Mouse (Mus musculus) heart, embryonic 12.5 days (tissue): ENCODE measurements around the gene Agbl4. TPM values are rescaled to one million over a fixed set of nuclear protein-coding genes. Genes with fewer than 3 reads are reported as not detected.

Experiments
- ATAC-seq: fragments of 200-750 bp; cut with Nextera tagmentation; 2 replicates; pipeline ENCODE4 v1.8.0; 2017; ENCODE audit warnings: moderate TSS enrichment, moderate library complexity; ENCODE audit not compliant: insufficient number of reproducible peaks, low FRiP score
- H3K27ac ChIP-seq: fragments of 300-500 bp; sonication (generic); 2 replicates; pipeline ENCODE4 v1.5.1; 2016; ENCODE audit warnings: mild to moderate bottlenecking, moderate library complexity; ENCODE audit not compliant: poor library complexity, severe bottlenecking
- H3K27me3 ChIP-seq: fragments of 300-500 bp; sonication (generic); replicated peaks from 2 replicates; pipeline ENCODE4 v1.6.1; 2016; ENCODE audit warnings: mild to moderate bottlenecking, moderate library complexity
- H3K36me3 ChIP-seq: fragments of 300-500 bp; sonication (generic); 2 replicates; pipeline ENCODE4 v1.6.1; 2016; ENCODE audit warnings: mild to moderate bottlenecking, moderate library complexity
- H3K4me1 ChIP-seq: fragments of 300-500 bp; sonication (generic); replicated peaks from 2 replicates; pipeline ENCODE4 v1.6.1; 2016; ENCODE audit warnings: mild to moderate bottlenecking
- H3K4me2 ChIP-seq: fragments of 300-500 bp; sonication (generic); 2 replicates; pipeline ENCODE4 v1.6.1; 2016; ENCODE audit warnings: mild to moderate bottlenecking, moderate library complexity
- H3K4me3 ChIP-seq: fragments of 300-500 bp; sonication (generic); 2 replicates; pipeline ENCODE4 v1.5.1; 2016; ENCODE audit warnings: mild to moderate bottlenecking
- H3K9ac ChIP-seq: fragments of 300-500 bp; sonication (generic); 2 replicates; pipeline ENCODE4 v1.6.1; 2016; ENCODE audit warnings: mild to moderate bottlenecking, moderate library complexity
- H3K9me3 ChIP-seq: fragments of 300-500 bp; sonication (generic); replicated peaks from 2 replicates; pipeline ENCODE4 v1.6.1; 2016; ENCODE audit warnings: mild to moderate bottlenecking, moderate library complexity
- WGBS: fragments of 180-500 bp; shearing (Covaris S2); methylation state at CpG from one replicate; pipeline ENCODE4 v1.1.7; 2016; 5-methylcytosine and 5-hydroxymethylcytosine counted together
- polyA plus RNA-seq: library from polyadenylated mRNA; unstranded; fragments of >200 nt; fragmentation: Nextera tagmentation; extraction: Ambion mirVana; gene quantifications from 2 replicates; pipeline ENCODE4 v1.2.1, GENCODE M21; 2016

The Agbl4 gene
- polyA plus RNA-seq, 1 experiment from 2014 or later: 0.63 TPM

- H3K36me3 ChIP-seq: peaks cover 15% of the 10 kb centered on the region
- no peak overlapping the region for H3K27ac ChIP-seq
- H3K4me2 ChIP-seq: no peak overlapping the region
- H3K9ac ChIP-seq: no peak overlapping the region
- WGBS: 79% methylated on average over 4 of the region's 4 CpGs
- peaks cover 33% of the 10 kb centered on the region for H3K4me1 ChIP-seq
- no peaks in the 10 kb centered on the region for H3K27me3 ChIP-seq
- H3K9me3 ChIP-seq: no peaks in the 10 kb centered on the region
- H3K4me3 ChIP-seq: no peak overlapping the region
- ATAC-seq: no peak
Observed at GRCm38 (mm10) chr4:111420955-111421354, 1023.5 kb downstream of the Agbl4 start.

DNA sequence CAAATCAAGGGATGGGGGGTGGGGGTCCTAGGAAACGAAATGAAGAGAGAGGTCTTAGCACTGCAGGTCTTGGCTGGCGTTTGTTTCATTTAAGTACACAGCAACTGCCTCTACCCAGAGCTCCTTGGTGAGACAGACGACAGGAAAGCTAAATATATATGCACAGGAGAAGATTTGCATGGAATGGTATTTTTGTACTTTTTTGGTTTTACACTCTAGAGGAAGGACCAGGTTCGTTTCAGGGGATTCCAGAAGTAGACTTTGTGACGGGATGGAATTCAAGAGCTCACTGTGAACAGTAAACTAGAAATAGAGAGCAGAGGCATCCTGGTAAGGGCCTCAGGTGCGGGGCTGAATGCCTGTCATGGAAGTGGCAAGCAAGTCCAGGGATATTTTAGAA, 1024.3 kb downstream of the Agbl4 start:
- H3K9ac ChIP-seq: no peak overlapping the region
- no peak overlapping the region for H3K4me2 ChIP-seq
- H3K27ac ChIP-seq: no peak overlapping the region
- no peak for ATAC-seq
- WGBS: 69% methylated on average over 6 of the region's 6 CpGs
- H3K9me3 ChIP-seq: no peaks in the 10 kb centered on the region
- peaks cover 26% of the 10 kb centered on the region for H3K4me1 ChIP-seq
- no peak overlapping the region for H3K4me3 ChIP-seq
- H3K27me3 ChIP-seq: no peaks in the 10 kb centered on the region
- peaks cover 15% of the 10 kb centered on the region for H3K36me3 ChIP-seq

- H3K27me3 ChIP-seq: no peaks in the 10 kb centered on the region
- no peak for ATAC-seq
- 75% methylated on average over 1 of the region's 1 CpGs for WGBS
- no peak overlapping the region for H3K4me3 ChIP-seq
- H3K4me1 ChIP-seq: peaks cover 35% of the 10 kb centered on the region
- no peak overlapping the region for H3K27ac ChIP-seq
- peaks cover 3% of the 10 kb centered on the region; the same call in 1 of the 2 replicates for H3K36me3 ChIP-seq
- H3K9me3 ChIP-seq: no peaks in the 10 kb centered on the region
- H3K9ac ChIP-seq: no peak overlapping the region
- H3K4me2 ChIP-seq: no peak overlapping the region
Observed at GRCm38 (mm10) chr4:111424371-111424950, 1027.0 kb downstream of the Agbl4 start.

DNA sequence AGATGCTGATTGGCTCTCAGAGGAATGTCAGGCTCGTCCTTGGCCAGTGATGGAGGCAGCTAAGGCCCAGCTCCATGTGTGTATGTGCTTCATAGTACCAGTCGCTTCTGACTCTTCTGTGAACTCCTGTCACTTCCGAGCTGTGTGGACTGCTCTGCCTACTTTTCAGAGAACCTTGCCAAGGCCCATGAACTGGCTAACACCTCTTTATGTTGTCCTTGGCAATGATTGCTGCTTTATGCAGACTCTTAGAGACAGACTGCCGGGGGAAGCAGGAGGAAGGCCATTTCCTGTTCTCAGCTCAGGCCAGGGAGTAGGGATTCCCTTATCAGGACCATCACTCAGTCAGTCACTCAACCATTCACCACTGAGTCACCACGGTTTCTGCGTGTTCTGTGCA, 1027.7 kb downstream of the Agbl4 start:
- Histone ChIP-seq H3K4me3 (no peak overlapping the region), H3K4me2 (no peak overlapping the region), H3K4me1 (peaks cover 35% of the 10 kb centered on the region), H3K36me3 (no peaks in the 10 kb centered on the region), H3K27ac (no peak overlapping the region), H3K27me3 (no peaks in the 10 kb centered on the region), H3K9ac (no peak overlapping the region), H3K9me3 (no peaks in the 10 kb centered on the region)
- peak; percentile 80 for ATAC-seq
- 28% methylated on average over 6 of the region's 6 CpGs for WGBS

DNA sequence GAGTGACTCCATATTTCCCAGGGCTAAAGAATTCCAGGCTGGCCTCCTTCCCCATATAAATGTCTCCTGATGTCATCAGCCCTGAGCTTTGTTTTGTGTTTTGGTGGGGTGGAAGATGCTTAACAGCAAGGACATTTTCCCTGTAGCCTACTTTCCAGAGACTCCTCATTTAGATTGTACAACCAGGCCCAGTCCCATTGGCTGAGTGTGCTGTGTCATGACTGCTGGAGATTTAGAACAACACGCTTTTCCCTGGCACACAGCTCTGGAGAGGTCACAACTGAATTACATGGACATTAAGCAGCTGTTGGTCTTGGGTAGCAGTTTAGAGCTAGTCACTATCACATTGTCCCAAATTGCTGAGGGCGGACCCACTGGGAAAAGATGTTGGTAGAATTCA, 1033.7 kb downstream of the Agbl4 start:
- Histone ChIP-seq H3K36me3 (peaks cover 47% of the 10 kb centered on the region), H3K4me3 (no peak overlapping the region), H3K4me1 (peaks cover 9% of the 10 kb centered on the region), H3K9ac (no peak overlapping the region), H3K27ac (no peak overlapping the region), H3K9me3 (no peaks in the 10 kb centered on the region), H3K27me3 (no peaks in the 10 kb centered on the region), H3K4me2 (no peak overlapping the region)
- ATAC-seq: no peak
- 84% methylated on average over 2 of the region's 2 CpGs for WGBS

- WGBS: 70% methylated on average over 5 of the region's 5 CpGs
- no peak for ATAC-seq
- Histone ChIP-seq H3K27ac (no peak overlapping the region), H3K4me3 (no peak overlapping the region), H3K4me1 (peaks cover 9% of the 10 kb centered on the region), H3K9me3 (no peaks in the 10 kb centered on the region), H3K4me2 (no peak overlapping the region), H3K36me3 (peaks cover 50% of the 10 kb centered on the region), H3K9ac (no peak overlapping the region), H3K27me3 (no peaks in the 10 kb centered on the region)
Observed at GRCm38 (mm10) chr4:111432013-111432412, 1034.6 kb downstream of the Agbl4 start.

GRCm38 (mm10) chr4:111432417-111432816, 1035.0 kb downstream of the Agbl4 start:
- Histone ChIP-seq H3K4me2 (no peak overlapping the region), H3K27me3 (no peaks in the 10 kb centered on the region), H3K4me3 (no peak overlapping the region), H3K27ac (no peak overlapping the region), H3K9me3 (no peaks in the 10 kb centered on the region), H3K9ac (no peak overlapping the region), H3K4me1 (peaks cover 6% of the 10 kb centered on the region), H3K36me3 (peaks cover 54% of the 10 kb centered on the region)
- no peak for ATAC-seq
- 80% methylated on average over 5 of the region's 5 CpGs for WGBS

DNA sequence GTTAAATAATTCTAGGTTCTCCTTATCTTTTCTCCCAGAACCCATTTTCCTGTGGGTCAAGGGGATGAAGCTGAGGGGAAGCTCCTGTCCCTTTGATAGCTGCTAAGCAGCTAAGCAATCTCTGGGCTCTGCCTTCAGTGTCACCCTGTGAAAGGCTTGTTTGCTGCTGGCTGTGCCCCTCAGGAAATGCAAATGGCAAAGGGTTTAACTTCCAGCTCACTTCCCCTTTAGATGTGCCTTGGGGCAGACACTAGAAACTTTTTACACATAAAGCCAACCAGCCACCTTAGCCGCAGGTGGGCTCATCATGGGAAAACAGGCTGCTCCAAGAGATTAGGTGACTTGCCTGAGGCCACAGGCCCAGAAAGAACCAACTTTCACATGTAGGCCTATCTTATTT, 1044.2 kb downstream of the Agbl4 start:
- H3K27me3 ChIP-seq: no peaks in the 10 kb centered on the region
- no peak for ATAC-seq
- no peak overlapping the region for H3K9ac ChIP-seq
- H3K4me1 ChIP-seq: peaks cover 13% of the 10 kb centered on the region
- 88% methylated on average over 1 of the region's 1 CpGs for WGBS
- H3K4me2 ChIP-seq: no peak overlapping the region
- H3K27ac ChIP-seq: no peak overlapping the region
- peaks cover 13% of the 10 kb centered on the region; the same call in 1 of the 2 replicates for H3K36me3 ChIP-seq
- H3K4me3 ChIP-seq: no peak overlapping the region
- H3K9me3 ChIP-seq: 0 out of 2 replicates have a peak, but pooled peaks cover 5% of the 10 kb centered on the region

DNA sequence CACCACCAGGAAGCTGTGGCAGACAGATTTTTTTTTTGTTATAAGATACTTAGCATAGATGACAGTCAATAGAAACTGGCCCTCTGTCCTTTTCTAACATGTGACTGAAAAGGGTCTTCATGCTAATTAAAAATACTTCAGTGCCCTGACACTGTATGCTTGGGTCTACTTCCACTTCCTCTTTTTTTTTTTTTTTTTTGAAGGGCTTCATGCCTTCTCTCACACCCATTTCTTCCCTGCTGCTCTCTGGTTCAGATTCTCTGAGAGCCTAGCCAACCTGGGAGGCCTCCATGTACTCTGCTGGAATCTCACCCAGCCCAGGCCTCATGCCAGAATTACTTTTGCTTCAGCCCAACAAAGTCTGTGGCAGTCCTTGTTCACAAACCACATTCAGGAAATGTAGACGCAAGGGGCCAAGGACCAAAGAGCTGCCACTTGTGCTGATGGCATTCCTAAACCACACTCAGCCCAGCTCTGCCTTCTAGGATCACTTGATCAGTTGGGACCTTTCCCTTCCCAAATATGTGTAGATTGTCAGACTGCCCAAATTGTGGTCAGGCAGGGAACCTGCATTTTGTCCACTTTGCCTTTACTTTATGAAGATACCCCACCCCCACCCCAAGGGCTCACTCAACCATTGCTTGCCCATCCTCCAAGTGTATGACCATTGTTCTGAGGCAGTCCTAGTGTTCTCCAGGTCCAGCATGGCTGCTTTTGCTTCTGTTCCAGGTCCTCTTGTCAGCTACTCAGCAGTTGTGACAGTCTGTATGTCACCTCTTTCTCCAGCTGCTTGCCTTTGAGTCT, 1045.2 kb downstream of the Agbl4 start:
- ATAC-seq: no peak
- Histone ChIP-seq H3K9me3 (0 out of 2 replicates have a peak, but pooled peaks cover 5% of the 10 kb centered on the region), H3K27ac (no peak overlapping the region)

DNA sequence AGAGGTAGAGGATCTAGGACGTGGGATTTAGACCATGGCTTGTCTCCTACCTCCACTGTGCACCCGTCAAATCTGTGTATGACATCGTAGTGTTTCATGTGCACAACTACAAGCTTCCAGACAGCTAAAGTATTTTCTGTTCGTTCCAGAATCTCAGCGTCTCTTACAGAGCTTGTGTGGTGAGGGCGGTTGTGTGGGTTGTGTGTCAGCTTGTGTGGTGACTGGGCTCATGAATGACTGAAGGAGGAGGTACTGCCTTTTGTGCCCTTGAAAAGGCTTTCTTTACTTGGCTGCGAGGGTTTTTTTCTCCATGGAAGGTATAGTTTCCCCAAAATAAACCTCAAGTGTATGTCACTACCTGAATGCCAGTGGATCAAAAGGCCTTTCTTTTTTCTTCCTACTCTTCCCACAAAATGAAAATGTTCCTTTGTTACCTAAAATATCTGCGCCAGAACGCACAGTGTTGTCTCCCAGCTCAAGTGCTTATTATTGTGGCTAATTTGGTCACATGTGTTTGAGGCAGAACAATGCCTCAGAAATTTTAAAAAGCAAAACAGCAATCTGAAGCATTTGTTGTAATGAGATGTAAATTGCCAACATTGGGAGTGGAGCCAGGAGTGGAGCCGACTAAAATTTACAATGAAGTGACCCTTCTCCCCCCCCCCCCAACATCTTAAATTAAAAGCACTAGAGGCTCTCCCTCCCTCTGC, 1046.6 kb downstream of the Agbl4 start:
- H3K4me1 ChIP-seq: peaks cover 15% of the 10 kb centered on the region
- H3K9ac ChIP-seq: no peak overlapping the region
- H3K9me3 ChIP-seq: no peaks in the 10 kb centered on the region
- no peak for ATAC-seq
- no peak overlapping the region for H3K4me3 ChIP-seq
- H3K27ac ChIP-seq: no peak overlapping the region
- H3K27me3 ChIP-seq: no peaks in the 10 kb centered on the region; the same call in 1 of the 2 replicates
- WGBS: 75% methylated on average over 10 of the region's 10 CpGs
- no peak overlapping the region for H3K4me2 ChIP-seq
- H3K36me3 ChIP-seq: peaks cover 2% of the 10 kb centered on the region; the same call in 1 of the 2 replicates

More for the DNA sequence above, 1045.2 kb downstream of the Agbl4 start:
- Histone ChIP-seq H3K36me3 (peaks cover 4% of the 10 kb centered on the region; the same call in 1 of the 2 replicates), H3K4me3 (no peak overlapping the region), H3K27me3 (no peaks in the 10 kb centered on the region; the same call in 1 of the 2 replicates), H3K4me2 (no peak overlapping the region), H3K4me1 (peaks cover 13% of the 10 kb centered on the region), H3K9ac (no peak overlapping the region)
- WGBS: 41% methylated on average over 1 of the region's 1 CpGs

- H3K9ac ChIP-seq: no peak overlapping the region
- H3K27me3 ChIP-seq: no peaks in the 10 kb centered on the region; the same call in 1 of the 2 replicates
- H3K36me3 ChIP-seq: peaks cover 7% of the 10 kb centered on the region; the same call in 1 of the 2 replicates
- no peak overlapping the region for H3K4me2 ChIP-seq
- 77% methylated on average over 1 of the region's 1 CpGs for WGBS
- H3K9me3 ChIP-seq: no peaks in the 10 kb centered on the region
- H3K27ac ChIP-seq: no peak overlapping the region
- peaks cover 21% of the 10 kb centered on the region for H3K4me1 ChIP-seq
- no peak overlapping the region for H3K4me3 ChIP-seq
- no peak for ATAC-seq
Observed at GRCm38 (mm10) chr4:111444616-111445160, 1047.2 kb downstream of the Agbl4 start.
